Mouse (Mus musculus): Measurements from ENCODE around the gene Rsg1.

GRCm38 (mm10) chr4:141254234-141254633 lies 40.5 kb downstream of the Rsg1 start:
- TF ChIP-seq KAT2A (IDR thresholded peaks at IDR 0.05; ENCODE audit: insufficient replicate concordance, low read length) (no peak), CTCF (conservative IDR thresholded peaks at IDR 0.05 in 1 of 2, IDR thresholded peaks at IDR 0.05 in 1 of 2; ENCODE audit: low read depth in 2 of 2, low read length in 2 of 2) (no peak), HCFC1 (IDR thresholded peaks at IDR 0.05; ENCODE audit: low read depth, low read length) (no peak), POLR2A (IDR thresholded peaks at IDR 0.05; ENCODE audit: low read depth, low read length) (no peak)
